Mouse (Mus musculus) forebrain, embryonic 14.5 days (tissue): ENCODE measurements around the gene Olfr1333. TPM values are rescaled to one million over a fixed set of nuclear protein-coding genes. Genes with fewer than 3 reads are reported as not detected.
A peak's percentile ranks its signal among the peaks of the same experiment; 100 is the strongest.
"Not testable (repeated sequence)": the region's sequence is repeated elsewhere in the genome, so short reads cannot be mapped to it uniquely, and the experiment has no call there.

ENCODE experiments used
- ATAC-seq: fragments of 200-750 bp; cut with Nextera tagmentation; 2 replicates; pipeline ENCODE4 v1.8.0; 2017; ENCODE audit warnings: mild to moderate bottlenecking, moderate library complexity
- DNase-seq: peaks from one replicate; pipeline ENCODE4 v3.0.0-alpha.2; 2015; ENCODE audit warnings: low spot score
- H3K27ac ChIP-seq: fragments of 300-500 bp; sonication (generic); 2 replicates; pipeline ENCODE4 v1.5.1; 2014; ENCODE audit warnings: low read depth, mild to moderate bottlenecking, control low read depth, low read length, moderate library complexity
- H3K27me3 ChIP-seq: fragments of 300-500 bp; sonication (generic); replicated peaks from 2 replicates; pipeline ENCODE4 v1.6.1; 2014; ENCODE audit warnings: low read length, control low read depth, mixed read lengths; ENCODE audit not compliant: control insufficient read depth, insufficient read depth
- H3K36me3 ChIP-seq: fragments of 300-500 bp; sonication (generic); 2 replicates; pipeline ENCODE4 v1.6.1; 2014; ENCODE audit warnings: low read length, control low read depth; ENCODE audit not compliant: control insufficient read depth, insufficient read depth
- H3K4me1 ChIP-seq: fragments of 300-500 bp; sonication (generic); 2 replicates; pipeline ENCODE4 v1.6.1; 2014; ENCODE audit warnings: antibody characterized with exemption, low read length, control low read depth; ENCODE audit not compliant: control insufficient read depth, insufficient read depth
- H3K4me2 ChIP-seq: fragments of 300-500 bp; sonication (generic); 2 replicates; pipeline ENCODE4 v1.6.1; 2014; ENCODE audit warnings: mild to moderate bottlenecking, control low read depth, low read length
- H3K4me3 ChIP-seq: fragments of 300-500 bp; sonication (generic); 2 replicates; pipeline ENCODE4 v1.5.1; 2014; ENCODE audit warnings: low read depth, low read length, control low read depth
- H3K9ac ChIP-seq: fragments of 300-500 bp; sonication (generic); 2 replicates; pipeline ENCODE4 v1.6.1; 2014; ENCODE audit warnings: mild to moderate bottlenecking, low read length, control low read depth, moderate library complexity
- H3K9me3 ChIP-seq: fragments of 300-500 bp; sonication (generic); replicated peaks from 2 replicates; pipeline ENCODE4 v1.6.1; 2016; ENCODE audit warnings: low read length, control low read depth, mixed read lengths; ENCODE audit not compliant: control insufficient read depth
- WGBS: fragments of 180-500 bp; shearing (Covaris S2); extraction: QIAGEN DNeasy Blood & Tissue Kit; methylation state at CpG from one replicate; pipeline ENCODE4 v1.1.7; 2014; 5-methylcytosine and 5-hydroxymethylcytosine counted together
- polyA plus RNA-seq: library from polyadenylated mRNA; unstranded; fragments of >200 nt; fragmentation: Nextera tagmentation; extraction: Ambion mirVana; gene quantifications from 2 replicates; pipeline ENCODE4 v1.2.1, GENCODE M21; 2014

Olfr1333 gene
- polyA plus RNA-seq, result not detected in 2 replicates

- 97% methylated on average over 1 of the region's 1 CpGs for WGBS
- Histone ChIP-seq H3K36me3 (no peaks in the 10 kb centered on the region), H3K4me2 (no peak within 1 kb of the TSS), H3K9ac (no peak within 1 kb of the TSS), H3K9me3 (no peaks in the 10 kb centered on the region), H3K27ac (no peak within 1 kb of the TSS), H3K4me1 (no peaks in the 10 kb centered on the region), H3K27me3 (no peaks in the 10 kb centered on the region), H3K4me3 (no peak within 1 kb of the TSS)
- no peak for ATAC-seq
- no peak for DNase-seq
These were observed at the start of gene Olfr1333 for GRCm38 (mm10) chr4:118836179-118836578. Gene Olfr1333 (minus strand): TSS chr4:118836279.

GRCm38 (mm10) chr4:118867566-118867965 lies 31.5 kb upstream of the Olfr1333 start:
- Histone ChIP-seq H3K4me3 (no peak overlapping the region), H3K27ac (no peak overlapping the region), H3K36me3 (no peaks in the 10 kb centered on the region), H3K9ac (no peak overlapping the region), H3K27me3 (no peaks in the 10 kb centered on the region), H3K4me1 (no peaks in the 10 kb centered on the region), H3K9me3 (no peaks in the 10 kb centered on the region), H3K4me2 (no peak overlapping the region)
- DNase-seq, result no peak
- ATAC-seq, result no peak

GRCm38 (mm10) chr4:118864349-118864748 lies 28.3 kb upstream of the Olfr1333 start, which contains the start of gene Olfr1331:
Gene Olfr1331 (plus strand): TSS chr4:118864649.
- H3K4me1 ChIP-seq, result no peaks in the 10 kb centered on the region
- H3K9me3 ChIP-seq, result no peaks in the 10 kb centered on the region
- DNase-seq, result no peak
- no peaks in the 10 kb centered on the region for H3K27me3 ChIP-seq
- no peak within 1 kb of the TSS for H3K4me2 ChIP-seq
- no peak within 1 kb of the TSS for H3K4me3 ChIP-seq
- WGBS, result 100% methylated on average over 1 of the region's 1 CpGs
- no peak within 1 kb of the TSS for H3K27ac ChIP-seq
- H3K9ac ChIP-seq, result no peak within 1 kb of the TSS
- no peak for ATAC-seq
- no peaks in the 10 kb centered on the region for H3K36me3 ChIP-seq

GRCm38 (mm10) chr4:118862704-118863103 lies 26.6 kb upstream of the Olfr1333 start:
- Histone ChIP-seq H3K27me3 (no peaks in the 10 kb centered on the region), H3K9me3 (no peaks in the 10 kb centered on the region), H3K4me2 (no peak overlapping the region), H3K4me1 (no peaks in the 10 kb centered on the region), H3K4me3 (no peak overlapping the region), H3K27ac (no peak overlapping the region), H3K9ac (no peak overlapping the region), H3K36me3 (no peaks in the 10 kb centered on the region)
- DNase-seq, result peak; percentile 19
- 30% methylated on average over 4 of the region's 4 CpGs for WGBS
- no peak for ATAC-seq

GRCm38 (mm10) chr4:118861791-118862190 lies 25.7 kb upstream of the Olfr1333 start:
- Histone ChIP-seq H3K4me1 (no peaks in the 10 kb centered on the region), H3K4me3 (no peak overlapping the region), H3K36me3 (no peaks in the 10 kb centered on the region), H3K4me2 (no peak overlapping the region), H3K9ac (no peak overlapping the region), H3K9me3 (no peaks in the 10 kb centered on the region), H3K27ac (no peak overlapping the region), H3K27me3 (no peaks in the 10 kb centered on the region)
- ATAC-seq (no peak), DNase-seq (no peak)
- WGBS, result 79% methylated on average over 1 of the region's 1 CpGs

- Histone ChIP-seq H3K4me3 (no peak overlapping the region), H3K9ac (no peak overlapping the region), H3K27ac (no peak overlapping the region), H3K27me3 (no peaks in the 10 kb centered on the region), H3K9me3 (no peaks in the 10 kb centered on the region), H3K4me2 (no peak overlapping the region), H3K4me1 (no peaks in the 10 kb centered on the region), H3K36me3 (no peaks in the 10 kb centered on the region)
- DNase-seq, result no peak
- ATAC-seq, result no peak
- 86% methylated on average over 1 of the region's 1 CpGs for WGBS
These were observed 17.2 kb downstream of the Olfr1333 start for GRCm38 (mm10) chr4:118818921-118819320.

GRCm38 (mm10) chr4:118809844-118810243 lies 26.2 kb downstream of the Olfr1333 start, which contains the start of gene Olfr1335:
Gene Olfr1335 (minus strand): TSS chr4:118809944.
- H3K9ac ChIP-seq, result no peak within 1 kb of the TSS
- H3K9me3 ChIP-seq, result no peaks in the 10 kb centered on the region
- no peak for ATAC-seq
- no peak within 1 kb of the TSS for H3K4me2 ChIP-seq
- no peaks in the 10 kb centered on the region for H3K4me1 ChIP-seq
- WGBS, result 87% methylated on average over 4 of the region's 4 CpGs
- H3K27me3 ChIP-seq, result no peaks in the 10 kb centered on the region
- H3K36me3 ChIP-seq, result no peaks in the 10 kb centered on the region
- H3K27ac ChIP-seq, result no peak within 1 kb of the TSS
- H3K4me3 ChIP-seq, result no peak within 1 kb of the TSS
- DNase-seq, result no peak

- not testable (repeated sequence) for H3K4me3 ChIP-seq, ATAC-seq, DNase-seq, H3K4me1 ChIP-seq, H3K27ac ChIP-seq, H3K27me3 ChIP-seq, H3K9me3 ChIP-seq, H3K4me2 ChIP-seq, H3K9ac ChIP-seq, H3K36me3 ChIP-seq
These were observed 43.3 kb downstream of the Olfr1333 start for GRCm38 (mm10) chr4:118792796-118793195.

GRCm38 (mm10) chr4:118782486-118782885 lies 53.6 kb downstream of the Olfr1333 start, which contains the start of gene Olfr1337:
Gene Olfr1337 (minus strand): TSS chr4:118782586.
- ATAC-seq, result no peak
- Histone ChIP-seq H3K27me3 (no peaks in the 10 kb centered on the region), H3K36me3 (no peaks in the 10 kb centered on the region), H3K4me1 (no peaks in the 10 kb centered on the region), H3K27ac (no peak within 1 kb of the TSS), H3K9me3 (no peaks in the 10 kb centered on the region), H3K4me3 (no peak within 1 kb of the TSS), H3K4me2 (no peak within 1 kb of the TSS), H3K9ac (no peak within 1 kb of the TSS)
- no peak for DNase-seq
- WGBS, result 80% methylated on average over 2 of the region's 2 CpGs
